35 mouse cellular contexts compared by ENCODE assay signal in genomic region chr3:37553371-37554033, GRCm38 (mm10).
DNase-seq lines count a peak whose midpoint lies in the region; ATAC-seq and TF ChIP-seq lines count a peak whose summit lies in the region.
"Had no signal": no experiment of that assay in that cellular context is flagged by ENCODE, and none has a peak within 500 bp of the region (broad histone marks: within the 10 kb centered on the region; RNA-seq: fewer than 3 reads in every experiment).

No protein-coding gene starts in this region.

- H3K4me2 ChIP-seq in midbrain, embryonic 11.5 days = no peak overlapping the region
- H3K4me2 ChIP-seq in midbrain, embryonic 16.5 days (ENCODE audit: low read length) = no peak overlapping the region
- H3K4me2 ChIP-seq in liver, embryonic 14.5 days (ENCODE audit: low read depth) = peak overlapping the region; percentile 48
- H3K4me2 ChIP-seq in intestine, postnatal 0 days (replicated peaks; ENCODE audit: low read depth) = no peak overlapping the region
- H3K4me2 ChIP-seq: embryonic facial prominence, embryonic 12.5 days; forebrain, embryonic 12.5 days; heart, embryonic 13.5 days; limb, embryonic 13.5 days; neural tube, embryonic 12.5 days had no signal

- 87% methylated on average over 1 of the region's 1 CpGs for WGBS in midbrain, embryonic 11.5 days
- WGBS in midbrain, embryonic 16.5 days = 94% methylated on average over 1 of the region's 1 CpGs
- 16% methylated on average over 1 of the region's 1 CpGs for WGBS in liver, embryonic 14.5 days (ENCODE audit: insufficient replicate concordance)
- WGBS in intestine, postnatal 0 days = 90% methylated on average over 1 of the region's 1 CpGs

- H3K4me3 ChIP-seq in midbrain, embryonic 11.5 days (ENCODE audit: low read depth, low read length) = no peak overlapping the region
- H3K4me3 ChIP-seq in midbrain, embryonic 16.5 days (ENCODE audit: low read depth, low read length) = no peak overlapping the region
- H3K4me3 ChIP-seq in erythroblast, embryonic 14.5 days (replicated peaks) = peak overlapping the region; percentile 20
- no peak overlapping the region for H3K4me3 ChIP-seq in liver, embryonic 14.5 days (ENCODE audit: insufficient read depth in 1 of 2, low read depth in 2 of 2, low read length in 2 of 2)
- no peak overlapping the region for H3K4me3 ChIP-seq in intestine, postnatal 0 days (ENCODE audit: low read depth, low read length)
- H3K4me3 ChIP-seq: embryonic facial prominence, embryonic 12.5 days; forebrain, embryonic 12.5 days; gastrocnemius, adult 2 months; heart, embryonic 13.5 days; limb, embryonic 13.5 days; midbrain, embryonic 10.5 days; myocyte; neural tube, embryonic 12.5 days had no signal

- no peak for ATAC-seq in midbrain, embryonic 11.5 days (ENCODE audit: low FRiP score)
- ATAC-seq in midbrain, embryonic 16.5 days = no peak
- peak; percentile 62 for ATAC-seq in liver, embryonic 14.5 days (ENCODE audit: insufficient read depth)
- ATAC-seq in megakaryocyte-erythroid progenitor cell, adult 5-6 weeks (replicated peaks; ENCODE audit: low FRiP score, low TSS enrichment, poor library complexity, severe bottlenecking) = peak; percentile 83
- ATAC-seq in granulocyte monocyte progenitor cell, adult 5-6 weeks (replicated peaks; ENCODE audit: poor library complexity, severe bottlenecking) = no peak
- ATAC-seq in intestine, postnatal 0 days = no peak
- ATAC-seq: activated CD4-positive, CD25-positive, alpha-beta regulatory T cell, adult 4 months; hindbrain, embryonic 16.5 days had no signal

- DNase-seq in midbrain, embryonic 11.5 days (ENCODE audit: low spot score, missing footprints) = peak; percentile 76
- peak; percentile 67 to 70 (median 68) for DNase-seq in liver, embryonic 14.5 days (ENCODE audit: low read depth in 3 of 3, low spot score in 3 of 3)
- no peak for DNase-seq in spleen, postnatal 4 days (ENCODE audit: low spot score in 2 of 2)
- DNase-seq: adrenal gland, adult 2 months; adrenal gland, postnatal 36 days; cerebellum, adult 9-10 months; cerebellum, postnatal 36 days; embryo, embryonic 11 days; gastrocnemius, adult 2 months; gastrocnemius, postnatal 36 days; heart, postnatal 10 days; kidney, adult 2 months; kidney, postnatal 4 days; lung, adult 2 months; lung, postnatal 10 days; right cerebral cortex, postnatal 14 days; spleen, adult 18-20 months; thymus, adult 18-20 months; thymus, postnatal 25 days had no signal

- no peak overlapping the region for H3K9ac ChIP-seq in midbrain, embryonic 11.5 days (ENCODE audit: low read length)
- no peak overlapping the region for H3K9ac ChIP-seq in midbrain, embryonic 16.5 days (ENCODE audit: low read depth, low read length)
- H3K9ac ChIP-seq in liver, embryonic 14.5 days (replicated peaks) = peak overlapping the region; percentile 59
- no peak overlapping the region for H3K9ac ChIP-seq in intestine, postnatal 0 days (ENCODE audit: low read depth, low read length)
- H3K9ac ChIP-seq: embryonic facial prominence, embryonic 12.5 days; forebrain, embryonic 12.5 days; heart, embryonic 13.5 days; limb, embryonic 13.5 days; neural tube, embryonic 12.5 days had no signal

- no peaks in the 10 kb centered on the region for H3K4me1 ChIP-seq in midbrain, embryonic 11.5 days (ENCODE audit: control insufficient read depth, insufficient read depth, low read length)
- no peaks in the 10 kb centered on the region for H3K4me1 ChIP-seq in midbrain, embryonic 16.5 days (ENCODE audit: control insufficient read depth, insufficient read depth, low read length)
- peaks cover 96% of the 10 kb centered on the region for H3K4me1 ChIP-seq in erythroblast, embryonic 14.5 days (ENCODE audit: control insufficient read depth)
- peaks cover 75 to 89% of the 10 kb centered on the region in 2 experiments for H3K4me1 ChIP-seq in liver, embryonic 14.5 days (replicated peaks; ENCODE audit: control insufficient read depth in 2 of 2, insufficient read depth in 2 of 2, low read length in 1 of 2)
- H3K4me1 ChIP-seq in intestine, postnatal 0 days (replicated peaks; ENCODE audit: control insufficient read depth, insufficient read depth, low read length) = no peaks in the 10 kb centered on the region; the same call in 1 of the 2 replicates
- H3K4me1 ChIP-seq: forebrain, embryonic 12.5 days; midbrain, embryonic 10.5 days; neural tube, embryonic 12.5 days had no signal

- TF ChIP-seq EP300 in liver, embryonic 14.5 days (IDR thresholded peaks at IDR 0.05; ENCODE audit: low read depth) = peak; percentile 94

- H3K27me3 ChIP-seq in midbrain, embryonic 11.5 days (ENCODE audit: control insufficient read depth, insufficient read depth, low read length) = no peaks in the 10 kb centered on the region
- no peaks in the 10 kb centered on the region for H3K27me3 ChIP-seq in midbrain, embryonic 16.5 days (ENCODE audit: control insufficient read depth, insufficient read depth, low read depth, low read length)
- H3K27me3 ChIP-seq in erythroblast, embryonic 14.5 days (ENCODE audit: control insufficient read depth) = no peaks in the 10 kb centered on the region
- H3K27me3 ChIP-seq in liver, embryonic 14.5 days (ENCODE audit: control insufficient read depth, insufficient read depth, low read length) = no peaks in the 10 kb centered on the region
- no peaks in the 10 kb centered on the region for H3K27me3 ChIP-seq in intestine, postnatal 0 days (replicated peaks; ENCODE audit: control insufficient read depth, insufficient read depth, low read length)
- H3K27me3 ChIP-seq: embryonic facial prominence, embryonic 12.5 days; forebrain, embryonic 12.5 days; heart, embryonic 13.5 days; limb, embryonic 13.5 days; neural tube, embryonic 12.5 days had no signal

- H3K27ac ChIP-seq in midbrain, embryonic 11.5 days (ENCODE audit: low read depth, low read length) = no peak overlapping the region
- no peak overlapping the region for H3K27ac ChIP-seq in midbrain, embryonic 16.5 days (ENCODE audit: low read length)
- H3K27ac ChIP-seq in liver, embryonic 14.5 days = peak overlapping the region; percentile 93
- H3K27ac ChIP-seq in intestine, postnatal 0 days (ENCODE audit: low read depth, low read length) = no peak overlapping the region
- H3K27ac ChIP-seq: embryonic facial prominence, embryonic 12.5 days; forebrain, embryonic 12.5 days; gastrocnemius, adult 2 months; heart, embryonic 13.5 days; limb, embryonic 13.5 days; macrophage; midbrain, embryonic 10.5 days; neural tube, embryonic 12.5 days; stomach, postnatal 0 days had no signal

- no peaks in the 10 kb centered on the region for H3K9me3 ChIP-seq in midbrain, embryonic 11.5 days (ENCODE audit: control insufficient read depth, low read length)
- H3K9me3 ChIP-seq in midbrain, embryonic 16.5 days (replicated peaks; ENCODE audit: control insufficient read depth, low read length, poor library complexity, severe bottlenecking) = no peaks in the 10 kb centered on the region
- no peaks in the 10 kb centered on the region for H3K9me3 ChIP-seq in erythroblast, embryonic 14.5 days (ENCODE audit: control insufficient read depth, low read length)
- no peaks in the 10 kb centered on the region for H3K9me3 ChIP-seq in liver, embryonic 14.5 days (ENCODE audit: control insufficient read depth, low read length)
- no peaks in the 10 kb centered on the region for H3K9me3 ChIP-seq in intestine, postnatal 0 days (ENCODE audit: control insufficient read depth)
- H3K9me3 ChIP-seq: embryonic facial prominence, embryonic 12.5 days; forebrain, embryonic 12.5 days; heart, embryonic 13.5 days; limb, embryonic 13.5 days; midbrain, embryonic 10.5 days; neural tube, embryonic 12.5 days had no signal

- no peak for TF ChIP-seq CTCF in liver, embryonic 14.5 days (IDR thresholded peaks at IDR 0.05; ENCODE audit: low read depth)
- no peak for TF ChIP-seq CTCF in intestine, postnatal 0 days (IDR thresholded peaks at IDR 0.05; ENCODE audit: low read depth)

- no peaks in the 10 kb centered on the region for H3K36me3 ChIP-seq in midbrain, embryonic 11.5 days (ENCODE audit: control insufficient read depth, insufficient read depth, low read length)
- H3K36me3 ChIP-seq in midbrain, embryonic 16.5 days (ENCODE audit: control insufficient read depth, insufficient read depth, low read length) = no peaks in the 10 kb centered on the region
- H3K36me3 ChIP-seq in erythroblast, embryonic 14.5 days (ENCODE audit: control insufficient read depth) = peaks cover 26% of the 10 kb centered on the region
- no peaks in the 10 kb centered on the region for H3K36me3 ChIP-seq in liver, embryonic 14.5 days (replicated peaks; ENCODE audit: control insufficient read depth, insufficient read depth, low read depth)
- no peaks in the 10 kb centered on the region for H3K36me3 ChIP-seq in intestine, postnatal 0 days (ENCODE audit: control insufficient read depth, insufficient read depth)
- H3K36me3 ChIP-seq: embryonic facial prominence, embryonic 12.5 days; forebrain, embryonic 12.5 days; heart, embryonic 13.5 days; limb, embryonic 13.5 days; neural tube, embryonic 12.5 days had no signal

Comparison
In these comparisons a context has a peak if more than half of its experiments do, and no peak if none do; other contexts are left out.
1. ATAC-seq: peak in liver, embryonic 14.5 days (single experiment) and megakaryocyte-erythroid progenitor cell, adult 5-6 weeks (single experiment); none in midbrain, embryonic 11.5 days (single experiment), midbrain, embryonic 16.5 days (single experiment), granulocyte monocyte progenitor cell, adult 5-6 weeks (single experiment) and intestine, postnatal 0 days (single experiment).
2. DNase-seq: peak in midbrain, embryonic 11.5 days (single experiment) and liver, embryonic 14.5 days (3 of 3); none in spleen, postnatal 4 days (0 of 2).